Mouse (Mus musculus): ENCODE data around the gene Kctd6.
"Not testable (repeated sequence)": the region's sequence is repeated elsewhere in the genome, so short reads cannot be mapped to it uniquely, and the experiment has no call there.

Kctd6 gene

DNA sequence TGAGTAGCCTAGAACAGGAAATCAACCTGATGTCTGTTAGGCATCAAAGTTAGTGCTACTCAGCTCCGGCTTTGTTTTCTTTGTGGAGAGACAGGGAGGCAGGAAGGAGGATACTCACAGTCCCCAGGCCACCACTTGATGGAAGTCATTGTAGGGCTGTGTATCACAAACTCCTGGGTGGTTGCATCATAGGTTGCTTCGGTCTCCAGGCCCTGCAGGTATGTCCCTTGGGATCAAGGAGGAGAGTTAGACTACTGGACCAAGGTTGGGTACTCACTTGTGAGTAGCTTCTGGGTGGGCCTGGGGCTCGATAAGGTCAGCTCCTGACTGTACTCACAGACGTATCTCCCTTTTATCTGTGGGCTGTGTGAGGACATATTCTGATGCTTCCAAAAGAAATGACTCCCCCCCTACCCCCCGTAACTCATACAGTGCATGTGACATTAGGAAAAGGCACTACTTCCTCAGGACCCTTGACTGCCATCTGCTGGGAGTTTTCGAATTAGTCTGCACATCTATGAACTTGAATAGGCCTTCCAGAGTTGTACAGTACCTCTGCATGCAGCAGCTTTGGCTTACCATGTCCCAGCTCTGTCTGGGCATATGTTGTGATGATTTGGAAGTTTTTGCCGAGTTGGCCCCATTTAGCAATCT lies 41.3 kb downstream of the Kctd6 start:
- DNase-seq, result peak; percentile 70

GRCm38 (mm10) chr14:8256072-8256471 lies 42.1 kb downstream of the Kctd6 start:
- no peak for DNase-seq

DNA sequence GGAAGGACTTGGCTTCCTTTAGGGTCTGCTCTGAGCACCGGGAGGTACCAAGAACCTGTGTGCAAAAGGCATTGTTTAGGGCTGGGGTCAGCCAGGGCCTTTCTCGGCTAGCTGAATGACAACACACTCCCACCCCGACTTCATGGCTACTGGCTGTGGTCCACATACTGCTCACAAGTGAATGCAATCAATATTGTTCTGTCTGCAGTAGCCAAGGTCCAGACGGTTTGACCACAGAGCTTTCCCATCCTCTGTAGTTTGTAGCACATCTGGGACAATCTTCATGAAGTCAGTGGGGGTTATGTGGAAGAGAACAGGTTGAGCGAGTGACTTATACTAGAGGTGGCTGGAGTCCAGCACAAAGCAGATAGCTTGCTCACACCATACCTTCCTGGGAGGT lies 42.9 kb downstream of the Kctd6 start:
- no peak for DNase-seq

- DNase-seq, result peak; percentile 25
These were observed 43.8 kb downstream of the Kctd6 start for GRCm38 (mm10) chr14:8257521-8258334.

DNA sequence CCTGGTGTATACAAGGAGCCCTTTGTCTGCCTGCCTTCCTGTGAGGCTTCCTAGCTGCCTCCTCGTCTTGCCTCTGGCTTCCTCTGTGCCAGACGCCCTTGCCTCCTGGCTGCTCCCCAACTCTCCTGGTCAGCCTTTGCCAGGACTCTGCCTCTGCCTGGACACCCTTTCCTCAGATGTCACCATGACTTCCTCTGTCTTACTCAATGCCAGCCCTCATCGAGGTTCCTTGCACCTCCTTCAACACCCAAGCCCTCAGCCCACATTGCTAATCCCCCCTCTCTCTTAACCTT lies 44.3 kb downstream of the Kctd6 start:
- peak; percentile 64 for DNase-seq

DNA sequence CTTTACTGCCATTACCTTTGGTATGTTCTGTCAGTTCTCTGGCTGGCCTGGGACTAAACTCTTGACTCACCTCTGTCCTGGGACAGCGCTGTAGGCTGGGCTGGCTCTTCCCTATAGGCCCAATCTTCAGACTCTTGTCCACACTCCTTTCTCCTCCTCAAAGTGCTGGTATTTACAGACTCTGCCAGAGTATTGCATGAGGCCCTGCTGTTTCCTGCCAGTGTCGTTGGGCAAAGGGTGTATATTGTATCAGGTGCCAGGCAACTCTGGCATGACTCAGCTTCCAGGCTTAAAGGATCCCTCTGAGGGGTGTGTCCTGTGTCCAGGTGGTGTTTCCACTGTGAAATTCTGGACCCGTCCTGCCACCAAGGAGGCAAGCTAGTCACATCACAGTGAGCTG lies 44.8 kb downstream of the Kctd6 start:
- no peak for DNase-seq

DNA sequence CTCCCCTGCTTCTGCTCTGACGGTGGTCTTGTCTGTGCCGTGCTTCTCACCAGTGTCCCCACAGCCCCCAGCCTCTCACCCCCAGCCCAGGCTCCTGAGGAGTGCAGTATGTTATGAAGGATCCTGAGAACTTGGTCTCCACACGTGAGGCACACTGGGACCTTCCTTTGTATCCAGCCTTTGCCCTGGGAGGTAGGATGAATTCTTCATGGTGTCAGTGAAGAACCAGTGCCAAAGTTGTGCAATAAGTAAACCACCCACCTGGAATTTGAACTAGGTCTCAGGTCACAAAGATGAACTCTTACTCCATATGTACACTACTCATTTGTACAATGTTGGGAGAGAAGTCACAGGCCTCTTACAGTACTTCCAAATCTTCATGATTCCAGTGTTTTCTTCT lies 45.2 kb downstream of the Kctd6 start, which contains the start of gene Acox2:
Gene Acox2 (minus strand): TSS at position 188 of the 400 bp plus-strand sequence.
- peak; percentile 64 for DNase-seq

GRCm38 (mm10) chr14:8260214-8260613 lies 46.3 kb downstream of the Kctd6 start:
- no peak for DNase-seq

- DNase-seq, result no peak
These were observed 48.3 kb downstream of the Kctd6 start for GRCm38 (mm10) chr14:8262242-8262641.

GRCm38 (mm10) chr14:8264378-8264777 lies 50.4 kb downstream of the Kctd6 start:
- no peak for DNase-seq

GRCm38 (mm10) chr14:8271281-8271680 lies 57.3 kb downstream of the Kctd6 start:
- not testable (repeated sequence) for DNase-seq
